Mouse (Mus musculus): ENCODE measurements at regions not wholly inside any gene's neighbourhood (a gene's known extent, or its start where the extent isn't known, plus 50 kb on each side); places are given as distances from the start of the nearest gene placed in this dataset.

- no peak for DNase-seq
These were observed 51.3 kb upstream of the 1600014C23Rik start for GRCm38 (mm10) chr17:45784905-45785304.

GRCm38 (mm10) chr17:45784496-45784895 is 50.9 kb upstream of the 1600014C23Rik start:
- no peak for DNase-seq
